Mouse (Mus musculus) neural tube, embryonic 15.5 days (tissue): ENCODE results near the gene Mrps34. TPM values are rescaled to one million over a fixed set of nuclear protein-coding genes. Genes with fewer than 3 reads are reported as not detected.

Experiments used
- ATAC-seq: fragments of 200-750 bp; cut with Nextera tagmentation; 2 replicates; pipeline ENCODE4 v1.8.0; 2017; ENCODE audit warnings: mild to moderate bottlenecking, moderate TSS enrichment, moderate library complexity; ENCODE audit not compliant: low FRiP score
- H3K27ac ChIP-seq: fragments of 300-500 bp; sonication (generic); replicated peaks from 2 replicates; pipeline ENCODE4 v1.5.1; 2015; ENCODE audit warnings: mild to moderate bottlenecking, inconsistent platforms
- H3K27me3 ChIP-seq: fragments of 300-500 bp; sonication (generic); replicated peaks from 2 replicates; pipeline ENCODE4 v1.6.1; 2015; ENCODE audit warnings: inconsistent platforms
- H3K36me3 ChIP-seq: fragments of 300-500 bp; sonication (generic); 2 replicates; pipeline ENCODE4 v1.6.1; 2015; ENCODE audit warnings: inconsistent platforms
- H3K4me1 ChIP-seq: fragments of 300-500 bp; sonication (generic); 2 replicates; pipeline ENCODE4 v1.6.1; 2015; ENCODE audit warnings: inconsistent platforms
- H3K4me2 ChIP-seq: fragments of 300-500 bp; sonication (generic); 2 replicates; pipeline ENCODE4 v1.6.1; 2015; ENCODE audit warnings: inconsistent platforms, mild to moderate bottlenecking, moderate library complexity
- H3K4me3 ChIP-seq: fragments of 300-500 bp; sonication (generic); replicated peaks from 2 replicates; pipeline ENCODE4 v1.5.1; 2015; ENCODE audit warnings: mild to moderate bottlenecking, inconsistent platforms
- H3K9ac ChIP-seq: fragments of 300-500 bp; sonication (generic); replicated peaks from 2 replicates; pipeline ENCODE4 v1.6.1; 2015; ENCODE audit warnings: mild to moderate bottlenecking, inconsistent platforms
- H3K9me3 ChIP-seq: fragments of 300-500 bp; sonication (generic); replicated peaks from 2 replicates; pipeline ENCODE4 v1.6.1; 2016; ENCODE audit warnings: inconsistent platforms
- WGBS: fragments of 180-500 bp; shearing (Covaris S2); methylation state at CpG from one replicate; pipeline ENCODE4 v1.1.7; 2015; ENCODE audit warnings: mixed read lengths; 5-methylcytosine and 5-hydroxymethylcytosine counted together
- polyA plus RNA-seq: library from polyadenylated mRNA; unstranded; fragments of >200 nt; fragmentation: Nextera tagmentation; extraction: Ambion mirVana; gene quantifications from 2 replicates; pipeline ENCODE4 v1.2.1, GENCODE M21; 2015

Gene Mrps34
- polyA plus RNA-seq, 1 experiment from 2014 or later = 89.5 TPM

- Histone ChIP-seq H3K36me3 (peaks cover 83% of the 10 kb centered on the region), H3K9me3 (no peaks in the 10 kb centered on the region), H3K4me2 (no peak overlapping the region), H3K4me3 (no peak overlapping the region), H3K4me1 (no peaks in the 10 kb centered on the region), H3K27ac (no peak overlapping the region), H3K27me3 (no peaks in the 10 kb centered on the region), H3K9ac (no peak overlapping the region)
- ATAC-seq = no peak
- WGBS = 92% methylated on average over 8 of the region's 8 CpGs
These were observed 34.8 kb upstream of the Mrps34 start for GRCm38 (mm10) chr17:24860076-24860475.

DNA sequence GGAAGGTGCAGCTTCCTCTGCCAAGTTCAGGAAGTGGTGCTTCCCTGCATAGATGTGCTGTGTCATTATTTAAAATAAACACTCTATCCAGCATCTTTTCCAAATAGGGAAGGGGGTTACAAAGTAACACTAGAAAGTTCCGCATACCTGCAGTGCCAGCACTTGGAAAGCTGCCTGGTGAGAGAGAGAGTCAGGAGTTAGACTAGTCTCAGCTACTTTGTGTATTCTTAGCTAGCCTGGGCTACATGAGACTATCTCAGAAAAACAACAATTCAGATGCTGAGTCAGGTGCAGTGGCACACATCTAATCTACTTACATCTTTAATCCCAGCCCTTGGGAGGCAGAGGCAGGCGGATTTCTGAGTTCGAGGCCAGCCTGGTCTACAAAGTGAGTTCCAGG, 33.1 kb upstream of the Mrps34 start:
- H3K4me2 ChIP-seq = no peak overlapping the region
- no peaks in the 10 kb centered on the region for H3K27me3 ChIP-seq
- H3K4me3 ChIP-seq = no peak overlapping the region
- WGBS = 96% methylated on average over 3 of the region's 3 CpGs
- H3K27ac ChIP-seq = no peak overlapping the region
- no peaks in the 10 kb centered on the region for H3K9me3 ChIP-seq
- H3K36me3 ChIP-seq = peaks cover 83% of the 10 kb centered on the region
- no peaks in the 10 kb centered on the region for H3K4me1 ChIP-seq
- no peak for ATAC-seq
- H3K9ac ChIP-seq = no peak overlapping the region

GRCm38 (mm10) chr17:24865776-24866175, 29.1 kb upstream of the Mrps34 start, which contains the start of gene Igfals:
Gene Igfals, plus strand, starts transcription at chr17:24865997.
- no peak for ATAC-seq
- Histone ChIP-seq H3K4me1 (no peaks in the 10 kb centered on the region), H3K9ac (no peak within 1 kb of the TSS), H3K4me3 (no peak within 1 kb of the TSS), H3K27me3 (no peaks in the 10 kb centered on the region), H3K27ac (no peak within 1 kb of the TSS), H3K9me3 (no peaks in the 10 kb centered on the region), H3K36me3 (peaks cover 52% of the 10 kb centered on the region), H3K4me2 (no peak within 1 kb of the TSS)
- 90% methylated on average over 8 of the region's 8 CpGs for WGBS

DNA sequence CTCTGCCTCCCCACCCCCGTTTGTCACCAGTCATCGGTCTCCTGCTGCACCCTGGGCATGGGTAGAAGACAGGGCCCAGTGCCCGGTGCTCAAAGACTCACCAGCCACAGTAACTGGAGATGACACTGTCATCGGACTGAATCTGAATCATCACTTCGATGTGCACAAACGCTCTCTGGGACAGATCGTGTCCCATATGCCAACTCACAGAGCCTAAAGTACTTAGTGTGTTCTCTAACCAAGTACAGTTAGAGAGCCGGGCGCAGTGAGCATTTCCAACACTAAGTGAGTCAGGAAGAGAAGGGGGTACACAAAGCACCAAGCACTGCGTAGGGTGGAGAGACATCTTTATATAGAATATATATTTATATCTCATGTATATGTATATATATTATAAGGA, 27.0 kb upstream of the Mrps34 start:
- no peak for ATAC-seq
- H3K36me3 ChIP-seq = peaks cover 34% of the 10 kb centered on the region
- no peak overlapping the region for H3K4me2 ChIP-seq
- H3K4me3 ChIP-seq = no peak overlapping the region
- no peaks in the 10 kb centered on the region for H3K9me3 ChIP-seq
- H3K4me1 ChIP-seq = no peaks in the 10 kb centered on the region
- WGBS = 95% methylated on average over 10 of the region's 10 CpGs
- H3K27ac ChIP-seq = no peak overlapping the region
- no peaks in the 10 kb centered on the region for H3K27me3 ChIP-seq
- no peak overlapping the region for H3K9ac ChIP-seq

DNA sequence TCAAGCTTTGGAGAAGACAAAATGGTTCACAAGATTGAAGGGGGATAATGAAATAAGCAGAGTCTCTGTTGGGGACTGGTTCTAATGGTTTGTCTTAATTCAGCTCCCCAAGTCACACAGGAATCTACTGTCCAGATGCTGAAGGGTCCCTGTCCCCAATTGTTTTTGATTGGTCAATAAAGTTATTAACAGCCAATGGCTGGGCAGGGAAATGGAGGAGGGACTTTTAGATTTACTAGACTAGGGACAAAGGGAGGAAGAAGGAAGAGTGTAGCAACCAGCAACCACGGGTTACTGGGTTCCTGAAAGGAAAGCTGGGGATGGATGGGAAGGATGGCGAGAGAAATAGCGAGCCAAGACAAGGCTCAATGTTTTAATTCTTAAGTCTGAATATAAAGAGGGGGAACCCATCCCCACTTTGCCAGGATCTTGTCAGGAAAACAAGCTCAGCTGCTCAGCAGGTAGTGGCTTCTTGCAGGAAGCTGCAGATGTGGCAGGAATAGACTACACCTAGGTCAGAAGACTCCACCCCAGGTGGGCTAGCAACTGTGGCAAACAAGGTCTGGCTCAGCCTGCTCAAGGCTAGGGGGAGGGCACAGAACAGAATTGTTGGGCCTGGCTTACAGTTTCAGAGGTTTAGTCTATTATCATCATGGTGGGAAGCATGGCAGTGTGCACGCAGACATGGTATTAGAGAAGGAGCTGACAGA, 21.1 kb upstream of the Mrps34 start:
- Histone ChIP-seq H3K4me2 (no peak overlapping the region), H3K36me3 (no peaks in the 10 kb centered on the region), H3K9ac (no peak overlapping the region), H3K27me3 (no peaks in the 10 kb centered on the region), H3K9me3 (no peaks in the 10 kb centered on the region), H3K4me1 (no peaks in the 10 kb centered on the region), H3K27ac (no peak overlapping the region), H3K4me3 (no peak overlapping the region)
- ATAC-seq = no peak
- 46% methylated on average over 4 of the region's 4 CpGs for WGBS

DNA sequence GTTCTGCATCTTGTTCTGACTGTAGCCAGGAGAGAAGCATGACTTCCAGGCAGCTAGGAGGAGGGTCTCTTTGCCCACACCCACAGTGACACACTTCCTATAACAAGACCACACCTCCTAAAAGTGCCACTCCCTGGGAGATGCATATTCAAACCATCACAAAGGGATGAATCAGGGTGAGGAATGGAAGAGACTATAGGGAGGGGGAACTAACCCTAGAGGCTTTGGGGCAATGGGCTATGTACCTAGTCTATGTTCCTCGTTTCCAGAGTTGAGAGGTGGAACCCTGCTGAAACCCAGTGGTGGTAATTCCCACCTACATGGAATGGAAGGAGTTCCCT, 20.5 kb upstream of the Mrps34 start:
- H3K27me3 ChIP-seq = no peaks in the 10 kb centered on the region
- H3K27ac ChIP-seq = no peak overlapping the region
- H3K4me3 ChIP-seq = no peak overlapping the region
- no peak for ATAC-seq
- no peaks in the 10 kb centered on the region for H3K4me1 ChIP-seq
- H3K9ac ChIP-seq = no peak overlapping the region
- 53% methylated on average over 1 of the region's 1 CpGs for WGBS
- no peak overlapping the region for H3K4me2 ChIP-seq
- no peaks in the 10 kb centered on the region for H3K9me3 ChIP-seq
- no peaks in the 10 kb centered on the region for H3K36me3 ChIP-seq

- no peak overlapping the region for H3K9ac ChIP-seq
- 86% methylated on average over 8 of the region's 8 CpGs for WGBS
- no peaks in the 10 kb centered on the region for H3K4me1 ChIP-seq
- H3K4me2 ChIP-seq = no peak overlapping the region
- no peak for ATAC-seq
- no peaks in the 10 kb centered on the region for H3K27me3 ChIP-seq
- H3K36me3 ChIP-seq = no peaks in the 10 kb centered on the region
- no peak overlapping the region for H3K27ac ChIP-seq
- H3K4me3 ChIP-seq = no peak overlapping the region
- H3K9me3 ChIP-seq = no peaks in the 10 kb centered on the region
These were observed 19.9 kb upstream of the Mrps34 start for GRCm38 (mm10) chr17:24874989-24875388.

DNA sequence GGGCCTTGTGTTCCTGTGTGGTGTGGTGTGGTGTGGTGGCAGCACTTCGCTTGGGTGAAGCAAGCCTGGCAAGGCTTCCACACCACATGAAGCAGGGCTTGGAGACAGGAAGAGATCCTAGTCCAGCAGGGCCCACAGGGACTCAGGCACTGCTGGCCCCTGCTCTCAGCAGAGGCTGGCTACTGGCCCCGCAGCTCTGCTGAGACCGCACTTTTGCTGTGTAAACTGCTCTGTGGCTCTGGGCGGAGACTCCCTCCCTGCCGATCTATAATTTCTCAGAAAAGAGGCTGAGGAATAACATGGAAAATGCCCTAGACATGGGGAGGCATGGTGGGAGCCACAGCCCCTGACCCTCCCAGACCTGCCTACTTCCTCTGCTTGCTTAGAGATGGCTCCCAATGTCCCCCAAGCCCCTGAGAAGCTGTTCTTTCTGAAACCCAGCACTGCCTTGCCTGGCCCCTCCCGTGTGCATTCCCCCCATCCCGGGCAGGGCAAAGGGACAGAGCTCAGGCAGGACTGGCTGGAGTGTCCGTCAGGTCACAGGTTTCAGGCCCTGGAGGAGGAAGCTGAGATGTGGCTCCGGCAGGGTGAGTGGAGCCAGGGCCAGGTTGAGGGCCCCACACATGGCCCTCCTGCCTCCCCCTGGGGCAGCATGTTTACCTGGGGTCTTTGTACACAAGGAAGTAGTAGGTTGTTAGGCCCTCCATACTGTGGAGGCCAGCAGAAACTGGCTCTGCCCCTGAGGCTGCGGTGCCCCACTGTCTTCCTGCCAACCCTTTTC, 17.4 kb upstream of the Mrps34 start:
- H3K9ac ChIP-seq = no peak overlapping the region

DNA sequence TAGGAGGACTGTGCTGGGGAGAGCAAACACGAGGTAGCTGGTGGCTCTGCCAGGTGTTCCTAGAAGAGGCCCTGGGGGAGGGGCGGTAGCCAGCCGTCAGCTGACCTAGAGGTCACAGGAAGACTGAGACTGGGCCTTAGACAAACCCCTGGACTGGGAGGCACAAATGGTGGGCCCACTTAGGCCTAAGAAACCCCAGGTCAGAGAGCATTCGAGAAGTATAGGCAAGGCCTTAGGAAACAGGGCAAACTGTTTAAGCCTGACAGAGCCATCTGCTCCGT, 16.9 kb upstream of the Mrps34 start:
- H3K36me3 ChIP-seq = peaks cover 9% of the 10 kb centered on the region
- H3K27me3 ChIP-seq = no peaks in the 10 kb centered on the region
- no peak overlapping the region for H3K4me3 ChIP-seq
- ATAC-seq = no peak
- no peak overlapping the region for H3K27ac ChIP-seq
- H3K9ac ChIP-seq = no peak overlapping the region
- H3K4me2 ChIP-seq = no peak overlapping the region
- no peaks in the 10 kb centered on the region for H3K9me3 ChIP-seq
- WGBS = 52% methylated on average over 5 of the region's 5 CpGs
- H3K4me1 ChIP-seq = no peaks in the 10 kb centered on the region

More for the DNA sequence above, 17.4 kb upstream of the Mrps34 start:
- H3K4me1 ChIP-seq = no peaks in the 10 kb centered on the region
- H3K4me2 ChIP-seq = no peak overlapping the region
- H3K9me3 ChIP-seq = no peaks in the 10 kb centered on the region
- no peak overlapping the region for H3K4me3 ChIP-seq
- peaks cover 4% of the 10 kb centered on the region for H3K36me3 ChIP-seq
- no peaks in the 10 kb centered on the region for H3K27me3 ChIP-seq
- 75% methylated on average over 10 of the region's 10 CpGs for WGBS
- ATAC-seq = no peak
- H3K27ac ChIP-seq = no peak overlapping the region

GRCm38 (mm10) chr17:24878531-24878930, 16.4 kb upstream of the Mrps34 start:
- H3K4me1 ChIP-seq = no peaks in the 10 kb centered on the region

DNA sequence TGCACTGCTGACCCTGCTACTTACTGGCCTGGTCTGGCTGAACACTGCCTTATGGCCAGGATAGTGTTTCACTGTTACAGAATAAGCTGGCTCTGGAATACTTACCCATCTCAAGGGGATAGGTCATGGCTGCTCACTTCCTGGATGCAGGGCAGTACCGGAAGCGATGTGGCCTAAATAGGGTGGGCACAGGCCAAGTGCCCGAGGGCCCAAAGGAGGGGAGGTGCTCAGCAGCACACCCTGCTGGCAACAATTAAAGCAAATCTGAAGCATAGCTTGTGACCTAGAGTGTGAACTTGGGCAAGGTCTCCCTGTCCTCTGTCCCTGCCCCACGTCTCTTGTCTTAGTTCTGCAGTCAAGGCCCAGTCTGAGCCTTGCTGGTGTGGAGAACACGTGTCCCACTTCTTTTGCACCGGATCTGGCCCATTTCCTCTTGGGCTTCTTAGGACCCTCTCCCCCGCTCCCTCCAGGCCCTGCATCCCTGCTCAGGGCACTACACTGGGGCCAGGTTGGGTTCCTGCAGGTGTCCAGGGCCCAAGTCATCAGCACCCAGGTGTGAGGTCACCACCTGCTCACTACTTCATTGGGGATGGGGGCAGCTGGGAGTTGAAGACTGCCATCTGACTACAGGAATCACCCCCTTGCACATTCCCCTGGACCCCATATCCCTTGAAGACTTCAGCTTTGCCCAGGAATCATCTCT, 13.0 kb upstream of the Mrps34 start:
- no peak overlapping the region for H3K9ac ChIP-seq
- H3K4me2 ChIP-seq = no peak overlapping the region
- no peaks in the 10 kb centered on the region for H3K9me3 ChIP-seq
- ATAC-seq = no peak
- H3K36me3 ChIP-seq = peaks cover 22% of the 10 kb centered on the region
- no peaks in the 10 kb centered on the region for H3K27me3 ChIP-seq
- H3K4me1 ChIP-seq = peaks cover 17% of the 10 kb centered on the region
- 47% methylated on average over 7 of the region's 7 CpGs for WGBS
- H3K27ac ChIP-seq = no peak overlapping the region
- no peak overlapping the region for H3K4me3 ChIP-seq

More at GRCm38 (mm10) chr17:24878531-24878930, 16.4 kb upstream of the Mrps34 start:
- no peak overlapping the region for H3K4me3 ChIP-seq
- H3K9ac ChIP-seq = no peak overlapping the region
- no peak overlapping the region for H3K4me2 ChIP-seq
- H3K9me3 ChIP-seq = no peaks in the 10 kb centered on the region
- 76% methylated on average over 8 of the region's 8 CpGs for WGBS
- ATAC-seq = no peak
- H3K27ac ChIP-seq = no peak overlapping the region
- H3K27me3 ChIP-seq = no peaks in the 10 kb centered on the region
- peaks cover 14% of the 10 kb centered on the region for H3K36me3 ChIP-seq

DNA sequence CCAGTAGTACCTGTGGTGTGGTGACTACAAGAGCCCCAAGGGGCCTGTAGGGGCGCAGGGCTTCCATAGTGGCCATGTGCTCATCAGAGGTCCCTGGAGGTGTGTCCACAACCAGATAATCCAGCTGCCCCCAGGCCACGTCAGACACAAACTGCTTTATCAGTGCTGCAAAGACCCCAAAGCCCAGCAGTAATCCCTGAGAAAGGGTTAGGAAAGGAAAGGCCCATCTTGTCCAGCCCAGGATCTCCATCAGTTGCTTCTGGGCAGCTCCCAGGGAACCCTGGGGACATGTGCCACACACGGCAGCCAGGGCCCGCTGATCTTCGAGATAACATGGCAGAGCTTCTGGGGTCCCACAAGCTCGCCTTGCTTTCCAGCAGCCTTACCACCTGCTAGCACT, 10.5 kb upstream of the Mrps34 start:
- no peaks in the 10 kb centered on the region for H3K9me3 ChIP-seq
- H3K4me3 ChIP-seq = no peak overlapping the region
- H3K4me1 ChIP-seq = peaks cover 40% of the 10 kb centered on the region
- no peak overlapping the region for H3K27ac ChIP-seq
- 90% methylated on average over 6 of the region's 6 CpGs for WGBS
- peaks cover 31% of the 10 kb centered on the region for H3K36me3 ChIP-seq
- no peak for ATAC-seq
- no peaks in the 10 kb centered on the region for H3K27me3 ChIP-seq
- H3K4me2 ChIP-seq = no peak overlapping the region
- no peak overlapping the region for H3K9ac ChIP-seq
